Mouse (Mus musculus) kidney, embryonic 16.5 days (tissue): ENCODE data around the gene Psmb6. TPM values are rescaled to one million over a fixed set of nuclear protein-coding genes. Genes with fewer than 3 reads are reported as not detected.

Source experiments
- ATAC-seq: fragments of 200-750 bp; cut with Nextera tagmentation; 2 replicates; pipeline ENCODE4 v1.8.0; 2017; ENCODE audit warnings: moderate TSS enrichment; ENCODE audit not compliant: low FRiP score, low TSS enrichment
- H3K27ac ChIP-seq: fragments of 300-500 bp; sonication (generic); 2 replicates; pipeline ENCODE4 v1.5.1; 2014; ENCODE audit warnings: low read length
- H3K27me3 ChIP-seq: fragments of 300-500 bp; sonication (generic); 2 replicates; pipeline ENCODE4 v1.6.1; 2014; ENCODE audit warnings: low read length, control low read depth, mixed read lengths; ENCODE audit not compliant: insufficient read depth
- H3K36me3 ChIP-seq: fragments of 300-500 bp; sonication (generic); 2 replicates; pipeline ENCODE4 v1.6.1; 2014; ENCODE audit warnings: low read length, control low read depth, mixed read lengths; ENCODE audit not compliant: insufficient read depth
- H3K4me1 ChIP-seq: fragments of 300-500 bp; sonication (generic); 2 replicates; pipeline ENCODE4 v1.6.1; 2014; ENCODE audit warnings: low read length, control low read depth, mixed read lengths; ENCODE audit not compliant: insufficient read depth
- H3K4me2 ChIP-seq: fragments of 300-500 bp; sonication (generic); replicated peaks from 2 replicates; pipeline ENCODE4 v1.6.1; 2014; ENCODE audit warnings: low read depth, low read length
- H3K4me3 ChIP-seq: fragments of 300-500 bp; sonication (generic); 2 replicates; pipeline ENCODE4 v1.5.1; 2014; ENCODE audit warnings: mild to moderate bottlenecking, low read length
- H3K9ac ChIP-seq: fragments of 300-500 bp; sonication (generic); replicated peaks from 2 replicates; pipeline ENCODE4 v1.6.1; 2014; ENCODE audit warnings: low read length
- H3K9me3 ChIP-seq: fragments of 300-500 bp; sonication (generic); 2 replicates; pipeline ENCODE4 v1.6.1; 2016; ENCODE audit warnings: low read length, control low read depth
- WGBS: fragments of 180-500 bp; shearing (Covaris S2); extraction: QIAGEN DNeasy Blood & Tissue Kit; methylation state at CpG from one replicate; pipeline ENCODE4 v1.1.7; 2014; 5-methylcytosine and 5-hydroxymethylcytosine counted together
- polyA plus RNA-seq: library from polyadenylated mRNA; unstranded; fragments of >200 nt; fragmentation: Nextera tagmentation; extraction: Ambion mirVana; gene quantifications from 2 replicates; pipeline ENCODE4 v1.2.1, GENCODE M21; 2015

Psmb6 gene
- polyA plus RNA-seq, 1 experiment from 2014 or later = 872 TPM

DNA sequence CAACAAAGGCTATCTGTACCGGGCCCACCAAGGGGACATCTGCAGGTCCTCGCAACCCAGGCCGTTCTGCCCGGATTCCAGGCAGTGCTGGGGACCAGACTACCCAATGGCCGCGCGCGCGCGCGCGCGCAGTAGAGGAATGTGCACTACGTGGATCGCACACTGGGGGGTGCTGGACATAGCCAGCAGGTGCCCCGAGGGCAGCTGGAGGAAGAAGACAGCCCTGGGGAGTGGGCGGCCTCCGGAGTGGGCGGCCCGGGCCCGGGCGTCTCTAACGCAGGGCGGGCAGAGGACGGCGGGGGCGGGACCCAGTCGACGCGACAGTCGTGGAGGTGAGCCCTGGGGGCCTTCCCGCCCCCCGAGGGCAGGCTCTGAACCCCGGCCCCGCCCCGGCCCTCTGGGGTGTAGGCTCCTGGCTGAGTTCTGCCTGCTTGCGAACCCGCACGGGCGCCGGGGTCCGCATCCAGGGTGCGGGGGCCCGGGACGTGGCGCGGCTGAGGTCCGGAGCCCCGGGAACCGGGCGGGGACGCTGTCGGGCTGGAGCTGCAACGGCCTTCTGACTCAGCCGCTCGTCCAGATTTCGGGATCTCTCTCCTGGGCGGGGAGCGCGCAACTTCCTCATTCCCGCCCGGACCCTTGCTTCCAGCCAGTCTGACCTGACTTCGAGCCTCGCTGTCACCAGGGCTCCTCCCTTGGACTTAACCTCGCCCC, 14.9 kb downstream of the Psmb6 start, which contains the start of gene Pld2:
TSS of gene Pld2 (plus strand) at position 188 of the 711 bp plus-strand sequence.
- H3K4me3 ChIP-seq = peak within 1 kb of the TSS; percentile 67
- no peaks in the 10 kb centered on the region for H3K9me3 ChIP-seq
- 0% methylated on average over 65 of the region's 65 CpGs for WGBS
- peak within 1 kb of the TSS; percentile 82 for H3K9ac ChIP-seq
- H3K36me3 ChIP-seq = no peaks in the 10 kb centered on the region
- no peaks in the 10 kb centered on the region for H3K27me3 ChIP-seq
- H3K27ac ChIP-seq = peak within 1 kb of the TSS; percentile 43; the same call in 1 of the 2 replicates
- ATAC-seq = peak; percentile 98
- H3K4me1 ChIP-seq = peaks cover 4% of the 10 kb centered on the region; the same call in 1 of the 2 replicates
- peak within 1 kb of the TSS; percentile 84 for H3K4me2 ChIP-seq

DNA sequence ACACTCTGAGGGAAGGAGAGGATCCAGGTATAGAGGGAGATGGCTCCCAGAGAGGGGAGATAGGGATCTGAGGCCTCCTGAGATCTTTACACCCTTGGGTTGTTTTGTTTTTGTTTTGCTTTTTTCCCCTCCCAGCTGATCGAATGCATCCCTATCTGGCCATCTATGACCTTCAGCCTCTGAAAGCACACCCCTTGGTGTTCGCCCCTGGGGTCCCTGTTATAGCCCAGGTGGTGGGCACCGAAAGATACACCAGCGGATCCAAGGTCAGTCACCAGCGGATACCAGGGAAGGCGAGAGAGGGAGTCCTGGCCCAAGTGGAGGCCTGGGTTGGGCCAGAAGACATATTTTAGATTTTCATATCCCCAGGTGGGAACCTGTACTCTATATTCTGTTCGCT, 15.8 kb downstream of the Psmb6 start:
- Histone ChIP-seq H3K4me1 (peaks cover 4% of the 10 kb centered on the region; the same call in 1 of the 2 replicates), H3K9me3 (no peaks in the 10 kb centered on the region), H3K27me3 (no peaks in the 10 kb centered on the region), H3K4me2 (peak overlapping the region; percentile 84), H3K4me3 (peak overlapping the region; percentile 67), H3K27ac (no peak overlapping the region), H3K36me3 (no peaks in the 10 kb centered on the region), H3K9ac (no peak overlapping the region; the same call in 1 of the 2 replicates)
- 80% methylated on average over 7 of the region's 7 CpGs for WGBS
- no peak for ATAC-seq

DNA sequence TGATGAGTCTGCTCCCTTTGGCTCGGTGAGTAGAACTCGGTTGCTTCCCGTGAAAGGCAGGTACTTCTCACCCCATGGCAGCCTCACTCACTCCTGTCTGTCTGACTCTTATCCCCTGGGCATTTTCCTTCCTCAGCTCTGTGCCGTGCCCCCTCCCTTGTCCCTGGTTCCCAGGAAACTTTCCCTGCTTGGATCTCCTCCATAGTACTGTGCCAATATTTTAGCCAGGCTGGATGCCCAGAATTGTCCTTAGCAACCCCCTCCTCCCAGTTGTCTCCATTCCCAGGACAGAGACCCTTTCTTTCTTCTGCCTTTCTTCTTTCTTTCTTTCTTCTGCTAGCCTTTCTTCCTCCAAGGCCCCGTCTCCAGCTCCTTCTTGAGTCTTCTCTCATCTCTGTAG, 16.2 kb downstream of the Psmb6 start:
- no peak overlapping the region for H3K27ac ChIP-seq
- 80% methylated on average over 5 of the region's 5 CpGs for WGBS
- H3K9ac ChIP-seq = no peak overlapping the region
- H3K27me3 ChIP-seq = no peaks in the 10 kb centered on the region
- H3K4me1 ChIP-seq = peaks cover 4% of the 10 kb centered on the region; the same call in 1 of the 2 replicates
- ATAC-seq = no peak
- no peak overlapping the region for H3K4me3 ChIP-seq
- no peak overlapping the region; the same call in 1 of the 2 replicates for H3K4me2 ChIP-seq
- no peaks in the 10 kb centered on the region for H3K36me3 ChIP-seq
- H3K9me3 ChIP-seq = no peaks in the 10 kb centered on the region

DNA sequence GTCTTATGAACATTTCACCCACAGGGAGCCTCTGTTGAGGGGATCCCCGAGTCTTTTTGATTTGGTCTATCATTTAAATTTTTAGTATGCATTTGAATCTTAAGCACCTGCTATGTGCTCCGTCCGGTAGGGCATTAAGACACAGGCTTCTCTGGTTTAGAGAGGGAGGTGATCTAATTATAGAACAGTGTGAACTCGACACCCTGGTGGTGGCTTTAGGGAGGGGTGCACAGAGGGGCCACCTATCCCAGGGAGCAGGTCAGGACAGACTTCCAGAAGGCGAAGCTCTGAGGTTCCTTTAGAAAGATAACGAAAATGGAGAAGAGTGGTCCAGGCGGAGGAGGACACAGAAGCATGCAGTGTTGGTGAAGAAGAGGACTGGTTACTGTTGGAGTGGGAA, 19.3 kb downstream of the Psmb6 start:
- H3K9ac ChIP-seq = no peak overlapping the region
- peaks cover 4% of the 10 kb centered on the region; the same call in 1 of the 2 replicates for H3K4me1 ChIP-seq
- 47% methylated on average over 7 of the region's 7 CpGs for WGBS
- H3K9me3 ChIP-seq = no peaks in the 10 kb centered on the region
- no peak overlapping the region for H3K27ac ChIP-seq
- no peak overlapping the region for H3K4me2 ChIP-seq
- H3K4me3 ChIP-seq = no peak overlapping the region
- ATAC-seq = no peak
- no peaks in the 10 kb centered on the region for H3K36me3 ChIP-seq
- H3K27me3 ChIP-seq = no peaks in the 10 kb centered on the region

DNA sequence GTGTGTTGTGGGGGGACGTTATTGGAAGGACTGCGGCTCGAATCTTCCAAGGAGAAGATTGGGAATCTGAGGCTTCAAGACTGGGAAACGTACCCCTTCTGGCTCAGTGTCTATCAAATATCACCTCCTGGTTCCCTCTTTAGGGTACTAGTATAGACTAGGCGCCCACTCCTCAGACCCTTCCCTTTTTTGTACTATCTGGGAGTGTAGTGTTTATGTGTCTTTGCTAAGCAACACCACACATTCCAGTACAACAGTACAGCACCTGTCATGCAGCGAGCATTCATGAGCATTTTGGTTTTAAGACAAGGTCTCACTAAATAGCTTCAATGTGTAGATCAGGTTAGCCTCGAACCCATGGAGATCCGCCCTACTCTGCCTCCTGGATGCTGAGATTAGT, 26.4 kb downstream of the Psmb6 start:
- Histone ChIP-seq H3K27me3 (no peaks in the 10 kb centered on the region), H3K4me3 (no peak overlapping the region), H3K27ac (no peak overlapping the region), H3K9ac (no peak overlapping the region), H3K36me3 (no peaks in the 10 kb centered on the region), H3K4me1 (peaks cover 10% of the 10 kb centered on the region; the same call in 1 of the 2 replicates), H3K9me3 (no peaks in the 10 kb centered on the region), H3K4me2 (no peak overlapping the region)
- WGBS = 92% methylated on average over 8 of the region's 8 CpGs
- ATAC-seq = no peak

DNA sequence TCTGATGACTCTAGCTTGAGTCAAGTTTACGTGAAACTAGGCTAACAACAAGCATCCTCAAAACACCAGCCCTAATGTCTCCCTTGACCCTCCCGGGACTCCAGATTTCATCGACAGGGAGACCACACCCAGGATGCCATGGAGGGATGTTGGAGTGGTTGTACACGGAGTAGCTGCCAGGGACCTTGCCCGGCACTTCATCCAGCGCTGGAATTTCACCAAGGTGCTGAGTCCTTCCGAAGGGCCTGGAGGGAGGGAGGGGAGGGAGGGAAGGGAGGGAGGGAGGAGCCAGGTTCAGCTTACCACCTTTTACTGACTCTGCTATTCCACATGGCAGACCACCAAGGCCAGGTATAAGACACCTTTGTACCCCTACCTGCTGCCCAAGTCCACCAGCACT, 28.8 kb downstream of the Psmb6 start:
- ATAC-seq = no peak
- Histone ChIP-seq H3K4me2 (no peak overlapping the region), H3K4me1 (peaks cover 10% of the 10 kb centered on the region; the same call in 1 of the 2 replicates), H3K27ac (no peak overlapping the region), H3K27me3 (no peaks in the 10 kb centered on the region), H3K4me3 (no peak overlapping the region), H3K9ac (no peak overlapping the region), H3K36me3 (0 out of 2 replicates have a peak, but pooled peaks cover 4% of the 10 kb centered on the region), H3K9me3 (no peaks in the 10 kb centered on the region)
- WGBS = 15% methylated on average over 7 of the region's 7 CpGs

DNA sequence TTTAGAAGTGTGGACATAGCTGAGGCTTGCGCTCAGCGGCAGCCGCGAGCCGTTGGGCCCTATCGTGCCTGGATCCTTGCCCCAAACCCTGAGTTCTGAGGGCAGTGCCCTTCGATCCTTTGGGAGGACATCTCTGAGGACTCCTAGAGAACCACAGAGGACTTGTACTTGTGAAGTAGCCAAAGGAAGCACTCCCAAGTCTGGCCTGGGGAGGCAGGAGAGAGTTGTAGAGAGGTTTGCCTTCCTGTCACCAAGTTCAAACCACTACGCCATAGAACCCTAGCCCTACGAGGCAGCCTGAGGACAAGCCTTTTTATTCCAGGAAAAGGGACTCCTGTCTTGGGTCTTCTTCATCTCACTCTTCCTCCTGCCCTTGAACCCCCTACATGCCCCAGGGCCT, 32.4 kb downstream of the Psmb6 start:
- peaks cover 17% of the 10 kb centered on the region for H3K4me1 ChIP-seq
- H3K4me2 ChIP-seq = no peak overlapping the region
- H3K27ac ChIP-seq = no peak overlapping the region
- no peak for ATAC-seq
- WGBS = 89% methylated on average over 9 of the region's 9 CpGs
- H3K4me3 ChIP-seq = no peak overlapping the region
- 0 out of 2 replicates have a peak, but pooled peaks cover 4% of the 10 kb centered on the region for H3K36me3 ChIP-seq
- H3K27me3 ChIP-seq = no peaks in the 10 kb centered on the region
- H3K9me3 ChIP-seq = no peaks in the 10 kb centered on the region
- H3K9ac ChIP-seq = no peak overlapping the region

DNA sequence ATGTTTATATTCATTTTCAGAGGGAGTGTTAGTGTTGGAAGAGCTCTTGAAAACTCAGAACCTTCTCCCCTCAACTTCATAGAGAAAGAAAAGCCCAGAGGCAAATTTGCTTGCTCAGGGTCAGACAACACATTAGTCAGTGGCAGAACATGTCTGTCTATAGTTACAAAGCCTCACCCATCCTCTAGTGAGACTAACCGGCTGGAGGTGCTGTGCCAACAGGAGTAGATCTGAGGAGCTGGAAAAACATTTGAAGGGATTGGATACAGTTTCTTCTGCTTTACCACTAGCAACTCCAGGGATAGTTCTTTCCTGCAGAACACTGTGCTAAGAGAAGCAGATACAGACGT, 36.7 kb downstream of the Psmb6 start:
- WGBS = 0% methylated on average over 2 of the region's 2 CpGs

DNA sequence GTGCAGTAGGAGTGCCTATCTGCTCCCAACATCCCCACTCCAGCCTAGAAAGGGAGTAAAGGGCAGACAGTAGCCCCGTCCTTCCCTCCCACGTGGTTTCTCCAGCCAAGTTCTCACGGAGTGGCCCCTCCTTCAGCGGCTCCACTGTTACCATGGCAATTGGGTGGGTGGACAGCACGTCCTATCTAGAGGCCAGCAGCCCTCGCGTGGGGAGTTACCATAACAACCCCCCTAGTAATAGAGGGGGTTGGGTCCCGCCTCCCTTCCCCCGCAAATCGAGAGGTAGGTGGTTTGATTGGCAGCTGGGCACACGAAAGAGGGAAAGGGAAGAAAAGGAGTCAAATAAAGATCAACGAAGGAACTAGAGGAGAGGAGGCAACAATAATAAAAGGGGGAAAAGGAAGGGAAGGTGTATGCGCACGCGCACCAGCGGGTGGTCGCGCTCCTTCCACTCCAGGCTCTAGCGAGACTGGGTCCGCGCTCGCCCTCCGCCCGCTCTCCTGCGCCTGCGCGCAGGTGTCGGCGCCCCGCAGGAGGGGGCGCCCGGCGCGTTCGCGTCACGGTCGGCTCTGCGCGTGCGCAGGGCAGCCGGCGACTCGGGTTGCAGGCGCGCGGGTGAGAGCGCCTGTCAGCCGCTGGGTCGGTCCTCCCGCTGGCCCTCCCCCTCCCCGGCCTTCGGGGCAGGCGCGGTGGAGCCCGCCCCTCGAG, 37.3 kb downstream of the Psmb6 start, which contains the start of gene Mink1:
TSS of gene Mink1 (plus strand) at position 595 of the 708 bp plus-strand sequence.
- Histone ChIP-seq H3K4me2 (peak within 1 kb of the TSS; percentile 92), H3K27me3 (no peaks in the 10 kb centered on the region), H3K9ac (peak within 1 kb of the TSS; percentile 87), H3K36me3 (0 out of 2 replicates have a peak, but pooled peaks cover 4% of the 10 kb centered on the region), H3K4me3 (peak within 1 kb of the TSS; percentile 91), H3K4me1 (peaks cover 42% of the 10 kb centered on the region), H3K9me3 (no peaks in the 10 kb centered on the region), H3K27ac (peak within 1 kb of the TSS; percentile 93)
- 0% methylated on average over 50 of the region's 57 CpGs for WGBS
- peak; percentile 89 for ATAC-seq

More for the DNA sequence above, 36.7 kb downstream of the Psmb6 start:
- H3K9me3 ChIP-seq = no peaks in the 10 kb centered on the region
- no peaks in the 10 kb centered on the region for H3K27me3 ChIP-seq
- peak overlapping the region; percentile 93 for H3K27ac ChIP-seq
- ATAC-seq = peak; percentile 12; the same call in 1 of the 2 replicates
- peaks cover 40% of the 10 kb centered on the region for H3K4me1 ChIP-seq
- H3K9ac ChIP-seq = peak overlapping the region; percentile 87
- peak overlapping the region; percentile 92 for H3K4me2 ChIP-seq
- H3K4me3 ChIP-seq = peak overlapping the region; percentile 91
- 0 out of 2 replicates have a peak, but pooled peaks cover 4% of the 10 kb centered on the region for H3K36me3 ChIP-seq
